Comparison of ENCODE assay signal across 17 mouse cellular contexts in genomic region chr16:28374790-28375189, GRCm38 (mm10).
"Had no signal": no experiment of that assay in that cellular context is flagged by ENCODE, and none has a peak within 500 bp of the region (broad histone marks: within the 10 kb centered on the region; RNA-seq: fewer than 3 reads in every experiment).

No protein-coding gene starts in this region.

- H3K27me3 ChIP-seq: lung, embryonic 15.5 days; megakaryocyte, embryonic 14.5 days; midbrain, embryonic 13.5 days; midbrain, embryonic 15.5 days; neural tube, embryonic 12.5 days; stomach, embryonic 15.5 days had no signal

- H3K4me1 ChIP-seq: lung, embryonic 15.5 days; megakaryocyte, embryonic 14.5 days; midbrain, embryonic 13.5 days; midbrain, embryonic 15.5 days; neural tube, embryonic 12.5 days; stomach, embryonic 15.5 days had no signal

- H3K27ac ChIP-seq: lung, embryonic 15.5 days; macrophage; midbrain, embryonic 13.5 days; midbrain, embryonic 15.5 days; neural tube, embryonic 12.5 days; stomach, embryonic 15.5 days; stomach, postnatal 0 days had no signal

- H3K9me3 ChIP-seq: lung, embryonic 15.5 days; megakaryocyte, embryonic 14.5 days; midbrain, embryonic 13.5 days; midbrain, embryonic 15.5 days; neural tube, embryonic 12.5 days; stomach, embryonic 15.5 days had no signal

- H3K9ac ChIP-seq: lung, embryonic 15.5 days; midbrain, embryonic 13.5 days; midbrain, embryonic 15.5 days; neural tube, embryonic 12.5 days; stomach, embryonic 15.5 days had no signal

- H3K4me2 ChIP-seq: lung, embryonic 15.5 days; midbrain, embryonic 11.5 days; midbrain, embryonic 13.5 days; midbrain, embryonic 15.5 days; neural tube, embryonic 12.5 days; stomach, embryonic 15.5 days had no signal

- DNase-seq: lung, adult 2 months; lung, postnatal 14 days; lung, postnatal 36 days; right cerebral cortex, postnatal 14 days; thymus, adult 2 months; thymus, postnatal 25 days; thymus, postnatal 4 days had no signal

- H3K36me3 ChIP-seq: lung, embryonic 15.5 days; midbrain, embryonic 13.5 days; midbrain, embryonic 15.5 days; neural tube, embryonic 12.5 days; stomach, embryonic 15.5 days had no signal

- ATAC-seq: lung, postnatal 0 days; midbrain, embryonic 13.5 days; midbrain, embryonic 15.5 days had no signal

- H3K4me3 ChIP-seq: lung, embryonic 15.5 days; megakaryocyte, embryonic 14.5 days; midbrain, embryonic 13.5 days; midbrain, embryonic 15.5 days; neural tube, embryonic 12.5 days; stomach, embryonic 15.5 days had no signal
